Mouse (Mus musculus): ENCODE results near the gene Vps45. TPM values are rescaled to one million over a fixed set of nuclear protein-coding genes. Genes with fewer than 3 reads are reported as not detected.

Vps45 gene
- polyA plus RNA-seq, 1 experiment = 4.1 TPM

- no peak for TF ChIP-seq CTCF (IDR thresholded peaks at IDR 0.05; ENCODE audit: control insufficient read depth, insufficient read depth, insufficient replicate concordance, low read depth, low read length)
- TF ChIP-seq POLR2A (IDR thresholded peaks at IDR 0.05; ENCODE audit: control insufficient read depth, low read depth, low read length) = no peak
- H3K4me1 ChIP-seq (ENCODE audit: control insufficient read depth, insufficient read depth, low read length) = peaks cover 6% of the 10 kb centered on the region
- no peaks in the 10 kb centered on the region for H3K36me3 ChIP-seq (ENCODE audit: control insufficient read depth, insufficient read depth, low read length)
- no peaks in the 10 kb centered on the region for H3K27me3 ChIP-seq (ENCODE audit: control insufficient read depth, insufficient read depth, low read length)
- H3K4me3 ChIP-seq (ENCODE audit: control insufficient read depth, low read depth, low read length) = no peak overlapping the region
- no peak overlapping the region for H3K27ac ChIP-seq (ENCODE audit: control insufficient read depth, insufficient read depth, low read depth, low read length)
Measured at GRCm38 (mm10) chr3:95999308-96000079, 58.8 kb downstream of the Vps45 start.

GRCm38 (mm10) chr3:95997203-95997721 lies 61.0 kb downstream of the Vps45 start:
- no peak overlapping the region for H3K4me3 ChIP-seq (ENCODE audit: control insufficient read depth, low read depth, low read length)
- peaks cover 6% of the 10 kb centered on the region for H3K4me1 ChIP-seq (ENCODE audit: control insufficient read depth, insufficient read depth, low read length)

GRCm38 (mm10) chr3:95996451-95997073 lies 61.7 kb downstream of the Vps45 start:
- peaks cover 6% of the 10 kb centered on the region for H3K4me1 ChIP-seq (ENCODE audit: control insufficient read depth, insufficient read depth, low read length)
- H3K27me3 ChIP-seq (ENCODE audit: control insufficient read depth, insufficient read depth, low read length) = no peaks in the 10 kb centered on the region
- peak overlapping the region; percentile 87; the same call in 1 of the 2 replicates for H3K4me3 ChIP-seq (ENCODE audit: control insufficient read depth, low read depth, low read length)
- H3K36me3 ChIP-seq (ENCODE audit: control insufficient read depth, insufficient read depth, low read length) = no peaks in the 10 kb centered on the region
- no peak overlapping the region for H3K27ac ChIP-seq (ENCODE audit: control insufficient read depth, insufficient read depth, low read depth, low read length)
- TF ChIP-seq POLR2A (IDR thresholded peaks at IDR 0.05; ENCODE audit: control insufficient read depth, low read depth, low read length) (no peak), CTCF (IDR thresholded peaks at IDR 0.05; ENCODE audit: control insufficient read depth, insufficient read depth, insufficient replicate concordance, low read depth, low read length) (no peak)

More at GRCm38 (mm10) chr3:95997203-95997721, 61.0 kb downstream of the Vps45 start:
- no peak overlapping the region for H3K27ac ChIP-seq (ENCODE audit: control insufficient read depth, insufficient read depth, low read depth, low read length)
- no peaks in the 10 kb centered on the region for H3K36me3 ChIP-seq (ENCODE audit: control insufficient read depth, insufficient read depth, low read length)
- H3K27me3 ChIP-seq (ENCODE audit: control insufficient read depth, insufficient read depth, low read length) = no peaks in the 10 kb centered on the region
- TF ChIP-seq POLR2A (IDR thresholded peaks at IDR 0.05; ENCODE audit: control insufficient read depth, low read depth, low read length) (no peak), CTCF (IDR thresholded peaks at IDR 0.05; ENCODE audit: control insufficient read depth, insufficient read depth, insufficient replicate concordance, low read depth, low read length) (no peak)

- peaks cover 6% of the 10 kb centered on the region for H3K4me1 ChIP-seq (ENCODE audit: control insufficient read depth, insufficient read depth, low read length)
- H3K36me3 ChIP-seq (ENCODE audit: control insufficient read depth, insufficient read depth, low read length) = no peaks in the 10 kb centered on the region
- H3K4me3 ChIP-seq (ENCODE audit: control insufficient read depth, low read depth, low read length) = peak within 1 kb of the TSS; percentile 87
- TF ChIP-seq CTCF (IDR thresholded peaks at IDR 0.05; ENCODE audit: control insufficient read depth, insufficient read depth, insufficient replicate concordance, low read depth, low read length) = no peak
- no peak for TF ChIP-seq POLR2A (IDR thresholded peaks at IDR 0.05; ENCODE audit: control insufficient read depth, low read depth, low read length)
- H3K27ac ChIP-seq (ENCODE audit: control insufficient read depth, insufficient read depth, low read depth, low read length) = peak within 1 kb of the TSS; percentile 75
- H3K27me3 ChIP-seq (ENCODE audit: control insufficient read depth, insufficient read depth, low read length) = no peaks in the 10 kb centered on the region
Measured at GRCm38 (mm10) chr3:95995802-95996428, 62.4 kb downstream of the Vps45 start, which contains the start of gene Plekho1. Gene Plekho1, minus strand, starts transcription at chr3:95996001.

GRCm38 (mm10) chr3:95994975-95995801 lies 63.1 kb downstream of the Vps45 start:
- TF ChIP-seq POLR2A (IDR thresholded peaks at IDR 0.05; ENCODE audit: control insufficient read depth, low read depth, low read length) (no peak), CTCF (IDR thresholded peaks at IDR 0.05; ENCODE audit: control insufficient read depth, insufficient read depth, insufficient replicate concordance, low read depth, low read length) (no peak)
- H3K4me1 ChIP-seq (ENCODE audit: control insufficient read depth, insufficient read depth, low read length) = peaks cover 6% of the 10 kb centered on the region
- H3K27ac ChIP-seq (ENCODE audit: control insufficient read depth, insufficient read depth, low read depth, low read length) = peak overlapping the region; percentile 75
- H3K4me3 ChIP-seq (ENCODE audit: control insufficient read depth, low read depth, low read length) = peak overlapping the region; percentile 86
- H3K36me3 ChIP-seq (ENCODE audit: control insufficient read depth, insufficient read depth, low read length) = no peaks in the 10 kb centered on the region
- H3K27me3 ChIP-seq (ENCODE audit: control insufficient read depth, insufficient read depth, low read length) = no peaks in the 10 kb centered on the region

GRCm38 (mm10) chr3:95994381-95994846 lies 63.9 kb downstream of the Vps45 start:
- Histone ChIP-seq H3K36me3 (ENCODE audit: control insufficient read depth, insufficient read depth, low read length) (no peaks in the 10 kb centered on the region), H3K27me3 (ENCODE audit: control insufficient read depth, insufficient read depth, low read length) (no peaks in the 10 kb centered on the region), H3K4me3 (ENCODE audit: control insufficient read depth, low read depth, low read length) (peak overlapping the region; percentile 20), H3K27ac (ENCODE audit: control insufficient read depth, insufficient read depth, low read depth, low read length) (peak overlapping the region; percentile 62), H3K4me1 (ENCODE audit: control insufficient read depth, insufficient read depth, low read length) (peaks cover 6% of the 10 kb centered on the region)
- TF ChIP-seq CTCF (IDR thresholded peaks at IDR 0.05; ENCODE audit: control insufficient read depth, insufficient read depth, insufficient replicate concordance, low read depth, low read length) (no peak), POLR2A (IDR thresholded peaks at IDR 0.05; ENCODE audit: control insufficient read depth, low read depth, low read length) (no peak)
